Mouse (Mus musculus) intestine, embryonic 16.5 days (tissue): ENCODE results near the gene Tyw3. TPM values are rescaled to one million over a fixed set of nuclear protein-coding genes. Genes with fewer than 3 reads are reported as not detected.

Experiments used
- ATAC-seq: fragments of 200-750 bp; cut with Nextera tagmentation; 2 replicates; pipeline ENCODE4 v1.8.0; 2017; ENCODE audit warnings: moderate TSS enrichment, moderate library complexity
- H3K27ac ChIP-seq: fragments of 300-500 bp; sonication (generic); 2 replicates; pipeline ENCODE4 v1.5.1; 2014; ENCODE audit warnings: mild to moderate bottlenecking, low read length
- H3K27me3 ChIP-seq: fragments of 300-500 bp; sonication (generic); replicated peaks from 2 replicates; pipeline ENCODE4 v1.6.1; 2014; ENCODE audit warnings: low read length, control low read depth, mixed read lengths; ENCODE audit not compliant: control insufficient read depth, insufficient read depth
- H3K36me3 ChIP-seq: fragments of 300-500 bp; sonication (generic); 2 replicates; pipeline ENCODE4 v1.6.1; 2014; ENCODE audit warnings: low read length, control low read depth; ENCODE audit not compliant: control insufficient read depth, insufficient read depth
- H3K4me1 ChIP-seq: fragments of 300-500 bp; sonication (generic); 2 replicates; pipeline ENCODE4 v1.6.1; 2014; ENCODE audit warnings: low read length, control low read depth, mixed read lengths; ENCODE audit not compliant: control insufficient read depth, insufficient read depth
- H3K4me2 ChIP-seq: fragments of 300-500 bp; sonication (generic); 2 replicates; pipeline ENCODE4 v1.6.1; 2014; ENCODE audit warnings: low read depth, low read length, control low read depth
- H3K4me3 ChIP-seq: fragments of 300-500 bp; sonication (generic); 2 replicates; pipeline ENCODE4 v1.5.1; 2014; ENCODE audit warnings: mild to moderate bottlenecking, low read length
- H3K9ac ChIP-seq: fragments of 300-500 bp; sonication (generic); 2 replicates; pipeline ENCODE4 v1.6.1; 2014; ENCODE audit warnings: low read depth, low read length
- H3K9me3 ChIP-seq: fragments of 300-500 bp; sonication (generic); 2 replicates; pipeline ENCODE4 v1.6.1; 2016; ENCODE audit warnings: low read length, control low read depth; ENCODE audit not compliant: control insufficient read depth
- WGBS: fragments of 180-500 bp; shearing (Covaris S2); extraction: QIAGEN DNeasy Blood & Tissue Kit; methylation state at CpG from one replicate; pipeline ENCODE4 v1.1.7; 2014; 5-methylcytosine and 5-hydroxymethylcytosine counted together
- polyA plus RNA-seq: library from polyadenylated mRNA; unstranded; fragments of >200 nt; fragmentation: Nextera tagmentation; extraction: Ambion mirVana; gene quantifications from 2 replicates; pipeline ENCODE4 v1.2.1, GENCODE M21; 2015

Tyw3 gene
- polyA plus RNA-seq, 1 experiment from 2014 or later: 10.1 TPM

GRCm38 (mm10) chr3:154602141-154602540, 5.2 kb upstream of the Tyw3 start:
- Histone ChIP-seq H3K4me1 (peaks cover 8% of the 10 kb centered on the region; the same call in 1 of the 2 replicates), H3K27me3 (no peaks in the 10 kb centered on the region), H3K9me3 (no peaks in the 10 kb centered on the region), H3K27ac (no peak overlapping the region), H3K9ac (no peak overlapping the region), H3K4me3 (no peak overlapping the region), H3K4me2 (no peak overlapping the region), H3K36me3 (no peaks in the 10 kb centered on the region)
- peak; percentile 55 for ATAC-seq

GRCm38 (mm10) chr3:154597561-154597960, 657 bp upstream of the Tyw3 start:
- 23% methylated on average over 7 of the region's 7 CpGs for WGBS
- peak overlapping the region; percentile 87 for H3K9ac ChIP-seq
- H3K36me3 ChIP-seq: peaks cover 8% of the 10 kb centered on the region
- peak overlapping the region; percentile 76 for H3K4me3 ChIP-seq
- peak overlapping the region; percentile 98 for H3K27ac ChIP-seq
- peaks cover 4% of the 10 kb centered on the region; the same call in 1 of the 2 replicates for H3K4me1 ChIP-seq
- peak overlapping the region; percentile 70 for H3K4me2 ChIP-seq
- peak; percentile 66 for ATAC-seq
- H3K27me3 ChIP-seq: no peaks in the 10 kb centered on the region
- H3K9me3 ChIP-seq: no peaks in the 10 kb centered on the region

- Histone ChIP-seq H3K4me1 (peaks cover 4% of the 10 kb centered on the region; the same call in 1 of the 2 replicates), H3K4me3 (peak within 1 kb of the TSS; percentile 76), H3K27me3 (no peaks in the 10 kb centered on the region), H3K36me3 (peaks cover 9% of the 10 kb centered on the region), H3K4me2 (peak within 1 kb of the TSS; percentile 70), H3K9ac (peak within 1 kb of the TSS; percentile 87), H3K27ac (peak within 1 kb of the TSS; percentile 98), H3K9me3 (no peaks in the 10 kb centered on the region)
- ATAC-seq: peak; percentile 86
- WGBS: under 1% methylated on average over 25 of the region's 25 CpGs
Observed at GRCm38 (mm10) chr3:154596488-154596933, 393 bp downstream of the Tyw3 start, which contains the start of gene Cryz. Gene Cryz (plus strand): TSS chr3:154596711.

DNA sequence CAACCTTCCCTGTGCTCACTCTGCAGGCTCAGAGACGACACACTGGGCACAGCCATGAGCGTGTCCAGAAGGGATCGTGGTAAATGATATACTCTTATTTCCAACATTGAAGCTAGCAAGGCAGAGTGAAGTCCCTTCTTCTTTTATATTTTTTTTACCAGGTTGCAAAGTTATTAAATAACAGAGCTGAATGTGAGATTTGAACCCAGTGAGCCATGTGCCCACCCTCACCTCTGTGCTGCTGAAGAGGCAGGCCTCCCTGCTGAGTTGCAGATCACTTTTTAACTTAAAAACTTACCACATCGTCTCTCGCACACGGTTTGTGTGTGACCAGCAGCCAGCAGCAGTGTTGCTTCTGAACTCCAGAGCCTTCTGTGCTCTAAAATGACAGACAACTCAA, 2.7 kb downstream of the Tyw3 start:
- Histone ChIP-seq H3K27ac (no peak overlapping the region), H3K4me3 (no peak overlapping the region), H3K9ac (no peak overlapping the region), H3K4me1 (peaks cover 4% of the 10 kb centered on the region; the same call in 1 of the 2 replicates), H3K27me3 (no peaks in the 10 kb centered on the region), H3K36me3 (peaks cover 9% of the 10 kb centered on the region), H3K9me3 (no peaks in the 10 kb centered on the region), H3K4me2 (no peak overlapping the region)
- WGBS: 94% methylated on average over 6 of the region's 6 CpGs
- ATAC-seq: no peak

- WGBS: 93% methylated on average over 6 of the region's 6 CpGs
- Histone ChIP-seq H3K27ac (no peak overlapping the region), H3K4me3 (no peak overlapping the region), H3K36me3 (peaks cover 9% of the 10 kb centered on the region), H3K9me3 (no peaks in the 10 kb centered on the region), H3K4me1 (peaks cover 4% of the 10 kb centered on the region; the same call in 1 of the 2 replicates), H3K4me2 (no peak overlapping the region), H3K9ac (no peak overlapping the region), H3K27me3 (no peaks in the 10 kb centered on the region)
- ATAC-seq: no peak
Observed at GRCm38 (mm10) chr3:154593596-154593995, 3.3 kb downstream of the Tyw3 start.

GRCm38 (mm10) chr3:154591621-154592020, 5.3 kb downstream of the Tyw3 start:
- ATAC-seq: no peak
- WGBS: 92% methylated on average over 3 of the region's 3 CpGs
- Histone ChIP-seq H3K9me3 (no peaks in the 10 kb centered on the region), H3K36me3 (peaks cover 9% of the 10 kb centered on the region), H3K4me3 (no peak overlapping the region), H3K27ac (no peak overlapping the region), H3K4me1 (peaks cover 2% of the 10 kb centered on the region; the same call in 1 of the 2 replicates), H3K4me2 (no peak overlapping the region), H3K27me3 (no peaks in the 10 kb centered on the region), H3K9ac (no peak overlapping the region)

- H3K27ac ChIP-seq: no peak overlapping the region
- no peak overlapping the region for H3K4me2 ChIP-seq
- WGBS: 90% methylated on average over 5 of the region's 5 CpGs
- no peak overlapping the region for H3K9ac ChIP-seq
- H3K9me3 ChIP-seq: no peaks in the 10 kb centered on the region
- no peaks in the 10 kb centered on the region for H3K4me1 ChIP-seq
- H3K36me3 ChIP-seq: peaks cover 9% of the 10 kb centered on the region
- no peak overlapping the region for H3K4me3 ChIP-seq
- ATAC-seq: no peak
- H3K27me3 ChIP-seq: no peaks in the 10 kb centered on the region
Observed at GRCm38 (mm10) chr3:154590971-154591370, 5.9 kb downstream of the Tyw3 start.

DNA sequence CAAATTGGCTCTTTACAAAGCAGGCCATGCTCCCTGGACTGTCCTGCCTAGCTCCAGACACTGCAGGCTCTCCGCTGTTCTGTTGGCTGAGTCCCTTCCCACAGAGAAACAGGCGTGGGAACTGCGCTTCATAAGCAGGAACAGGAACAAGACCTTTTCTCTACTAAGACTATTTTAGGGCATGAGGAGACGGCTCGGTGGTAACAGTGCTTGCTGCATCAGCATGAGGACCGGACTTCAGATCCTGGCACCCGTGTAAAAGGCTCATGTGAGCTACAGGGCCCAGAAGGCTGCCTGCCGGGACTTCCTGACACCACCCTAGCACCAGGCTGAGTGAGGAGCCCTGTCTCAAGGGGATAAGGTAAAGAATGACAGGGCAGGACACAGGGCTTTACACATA, 12.6 kb downstream of the Tyw3 start:
- H3K9ac ChIP-seq: no peak overlapping the region
- H3K27ac ChIP-seq: no peak overlapping the region
- H3K4me1 ChIP-seq: no peaks in the 10 kb centered on the region
- no peak overlapping the region for H3K4me3 ChIP-seq
- 91% methylated on average over 8 of the region's 8 CpGs for WGBS
- ATAC-seq: no peak
- H3K4me2 ChIP-seq: no peak overlapping the region
- H3K9me3 ChIP-seq: no peaks in the 10 kb centered on the region
- H3K36me3 ChIP-seq: 0 out of 2 replicates have a peak, but pooled peaks cover 4% of the 10 kb centered on the region
- H3K27me3 ChIP-seq: no peaks in the 10 kb centered on the region

- H3K27ac ChIP-seq: no peak overlapping the region
- 95% methylated on average over 7 of the region's 8 CpGs for WGBS
- H3K4me1 ChIP-seq: no peaks in the 10 kb centered on the region
- no peak overlapping the region for H3K9ac ChIP-seq
- H3K9me3 ChIP-seq: no peaks in the 10 kb centered on the region
- H3K4me2 ChIP-seq: no peak overlapping the region
- no peaks in the 10 kb centered on the region; the same call in 1 of the 2 replicates for H3K27me3 ChIP-seq
- no peaks in the 10 kb centered on the region for H3K36me3 ChIP-seq
- 0 out of 2 replicates have a peak, but pooled peaks have one; percentile 40 for ATAC-seq
- no peak overlapping the region for H3K4me3 ChIP-seq
Observed at GRCm38 (mm10) chr3:154577895-154578294, 19.0 kb downstream of the Tyw3 start.

- Histone ChIP-seq H3K4me2 (no peak overlapping the region), H3K27ac (no peak overlapping the region), H3K36me3 (no peaks in the 10 kb centered on the region), H3K9me3 (no peaks in the 10 kb centered on the region), H3K4me3 (no peak overlapping the region), H3K27me3 (peaks cover 4% of the 10 kb centered on the region; the same call in 1 of the 2 replicates), H3K9ac (no peak overlapping the region), H3K4me1 (0 out of 2 replicates have a peak, but pooled peaks cover 5% of the 10 kb centered on the region)
- 49% methylated on average over 6 of the region's 6 CpGs for WGBS
- no peak for ATAC-seq
Observed at GRCm38 (mm10) chr3:154573666-154574065, 23.2 kb downstream of the Tyw3 start.
